Mouse (Mus musculus) small intestine, adult 2 months (tissue): ENCODE measurements around the gene Nav2.

Source experiments
- CTCF ChIP-seq: fragments of 200-500 bp; IDR thresholded peaks from 2 replicates; pipeline ENCODE4 v1.5.1; 2012; ENCODE audit warnings: low read depth, mild to moderate bottlenecking, control low read depth, inconsistent platforms, low read length, moderate library complexity, mixed read lengths; ENCODE audit not compliant: insufficient replicate concordance, insufficient read length; ENCODE audit errors: extremely low read depth
- POLR2A ChIP-seq: fragments of 200-500 bp; IDR thresholded peaks from 2 replicates; pipeline ENCODE4 v1.6.1; 2012; ENCODE audit warnings: low read depth, mild to moderate bottlenecking, control low read depth, inconsistent platforms, low read length, moderate library complexity

DNA sequence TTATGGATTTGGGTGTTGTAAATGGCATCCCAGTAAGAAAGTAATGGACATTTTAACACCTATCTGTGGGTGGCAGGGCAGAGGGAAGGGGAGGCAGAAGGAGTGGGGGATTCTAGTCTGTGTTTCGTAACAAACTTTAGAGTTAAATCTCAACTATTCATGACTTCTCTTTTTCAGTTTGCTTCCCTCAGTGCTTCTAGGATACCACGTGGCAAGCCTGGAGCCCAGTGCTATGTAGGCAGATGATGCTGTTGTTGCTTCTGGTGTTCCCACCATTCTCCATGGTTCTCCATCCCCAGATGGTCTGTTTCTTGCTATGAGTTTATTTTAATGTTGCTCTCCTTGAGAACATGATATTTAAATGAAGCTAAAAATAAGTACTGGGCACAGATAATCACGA is 92.3 kb downstream of the Nav2 start:
- TF ChIP-seq CTCF (no peak), POLR2A (no peak)
